Mouse (Mus musculus) right cerebral cortex, postnatal 36 days (tissue): Measurements from ENCODE around the gene Oasl1.
A peak's percentile ranks its signal among the peaks of the same experiment; 100 is the strongest.
"Not testable (repeated sequence)": the region's sequence is repeated elsewhere in the genome, so short reads cannot be mapped to it uniquely, and the experiment has no call there.

ENCODE experiments used
- DNase-seq, 2 experiments: peaks; one replicate each; pipeline ENCODE4 v3.0.0; 2022; ENCODE audit warnings: low spot score in 2 of 2, mixed read lengths in 1 of 2

The Oasl1 gene

DNA sequence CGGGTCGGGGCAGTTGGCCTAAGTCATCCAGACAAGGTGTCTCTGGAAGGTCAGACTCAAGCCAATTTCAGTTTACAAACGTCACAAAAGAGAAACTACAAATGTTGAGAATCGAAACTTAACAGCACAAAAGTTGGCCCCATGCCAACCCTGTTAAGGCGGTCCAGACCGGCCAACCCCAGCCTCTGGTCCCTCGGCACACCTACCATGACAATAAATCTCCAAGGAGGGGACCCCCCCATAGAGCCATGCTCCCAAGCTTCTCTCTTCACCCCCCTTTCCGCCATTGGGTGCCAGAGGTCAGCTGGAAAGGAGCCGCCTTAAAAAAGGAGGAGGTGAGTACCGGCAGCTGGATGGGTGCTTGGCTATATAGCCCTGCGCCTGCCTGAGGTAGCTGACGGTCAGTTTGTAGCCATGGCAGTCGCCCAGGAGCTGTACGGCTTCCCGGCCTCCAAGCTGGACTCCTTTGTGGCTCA is at the start of gene Oasl1:
Gene Oasl1 (plus strand): TSS at position 243 of the 476 bp plus-strand sequence.
- no peak for DNase-seq

- DNase-seq: no peak
Measured at GRCm38 (mm10) chr5:114875858-114876257, 47.2 kb upstream of the Oasl1 start.

GRCm38 (mm10) chr5:114876331-114876730 is 46.7 kb upstream of the Oasl1 start:
- DNase-seq: no peak

DNA sequence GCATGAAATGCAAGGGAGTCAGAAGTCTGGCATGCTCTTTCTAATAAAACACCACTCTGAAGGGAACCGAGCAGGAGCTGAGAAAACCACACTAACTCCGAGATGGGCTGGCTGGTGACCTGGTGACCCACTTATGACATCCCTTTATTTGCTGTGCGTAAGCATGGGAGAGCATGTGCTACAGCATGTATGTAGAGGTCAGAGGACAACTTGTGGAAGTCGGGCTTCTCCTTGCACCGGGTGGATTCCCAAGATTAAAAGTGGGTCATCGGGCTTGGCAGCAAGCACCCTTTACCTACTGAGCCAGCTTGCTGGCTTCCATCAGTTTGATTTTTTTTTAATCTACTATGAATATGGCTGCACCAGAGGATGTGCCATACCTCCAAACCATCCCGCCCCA is 45.6 kb upstream of the Oasl1 start:
- no peak for DNase-seq

DNA sequence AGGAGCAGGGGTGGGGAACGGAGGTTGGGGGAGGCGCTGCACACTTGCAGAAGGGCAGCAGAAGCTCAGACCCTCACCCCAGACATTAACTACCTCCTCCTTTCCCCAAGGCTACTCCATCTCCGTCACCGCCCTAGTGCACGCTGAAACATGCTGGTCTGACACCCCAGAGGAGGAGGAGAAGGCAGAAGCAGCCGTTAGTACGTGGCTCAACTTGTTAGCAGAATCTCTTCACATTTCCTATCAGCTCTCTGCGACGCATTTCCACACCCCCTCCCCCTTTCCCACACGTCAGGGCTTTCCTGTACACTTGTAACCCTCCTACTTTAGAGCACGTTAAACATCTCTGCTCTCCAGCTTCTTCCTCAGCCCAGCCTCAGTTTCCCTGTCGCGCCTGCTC is 43.6 kb upstream of the Oasl1 start:
- no peak for DNase-seq

DNA sequence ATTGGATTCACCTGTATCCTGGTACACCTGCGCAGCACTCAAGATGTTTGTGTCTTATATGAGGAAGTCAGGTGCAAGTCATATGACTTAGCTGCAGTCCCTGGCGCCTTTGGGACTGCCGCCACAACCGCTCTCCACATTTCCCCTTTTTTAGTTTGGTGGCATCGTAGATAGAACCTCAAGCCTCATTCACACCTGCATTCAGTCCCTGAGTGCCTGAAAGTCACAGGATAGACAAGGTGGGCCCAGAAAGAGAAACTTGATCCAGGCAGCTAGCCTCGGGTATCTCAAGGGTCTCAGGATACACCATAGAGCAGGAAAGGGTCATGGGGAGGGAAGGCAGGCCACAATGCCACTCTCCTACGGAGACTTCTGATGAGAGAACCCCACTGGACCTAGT is 40.7 kb upstream of the Oasl1 start:
- DNase-seq: not testable (repeated sequence)

DNA sequence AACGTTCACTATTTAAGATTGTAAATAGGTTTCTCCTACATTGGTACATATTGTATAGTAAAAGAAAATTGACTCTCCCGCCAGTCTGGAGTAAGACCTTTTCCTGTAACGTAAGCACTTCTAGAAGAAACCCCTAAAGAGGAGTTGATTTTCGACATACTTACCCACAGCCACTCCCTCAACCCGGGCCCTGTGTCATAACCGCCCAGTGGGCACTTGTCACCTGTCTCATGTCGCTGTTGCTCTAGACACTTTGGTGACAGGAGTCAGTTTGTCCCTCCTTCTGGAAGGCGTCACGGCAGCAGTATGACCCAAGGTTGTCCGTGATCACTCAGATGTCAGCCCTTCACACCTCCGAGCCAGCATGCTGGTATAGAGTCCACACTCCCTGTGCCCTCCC is 40.0 kb upstream of the Oasl1 start:
- no peak for DNase-seq

GRCm38 (mm10) chr5:114886801-114887200 is 36.2 kb upstream of the Oasl1 start:
- no peak for DNase-seq

DNA sequence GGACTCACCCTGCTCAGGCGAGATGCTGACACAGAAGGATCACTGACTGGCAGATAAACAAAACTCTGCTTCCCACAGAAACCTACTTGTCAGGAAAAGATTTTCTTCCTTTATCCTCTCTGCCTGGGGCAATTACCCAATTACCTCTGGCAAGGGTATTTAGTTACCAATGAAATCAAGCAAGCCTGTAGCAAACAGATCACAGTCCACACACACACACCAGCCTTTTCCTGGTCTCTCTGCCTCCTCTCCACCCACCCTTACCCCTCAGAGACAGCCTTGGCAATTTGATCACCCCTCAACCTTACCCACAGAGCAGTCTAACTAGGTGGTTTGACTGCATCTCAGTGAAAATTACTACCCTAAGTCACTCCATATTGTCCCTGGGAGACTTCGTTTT is 34.0 kb upstream of the Oasl1 start:
- no peak for DNase-seq

DNA sequence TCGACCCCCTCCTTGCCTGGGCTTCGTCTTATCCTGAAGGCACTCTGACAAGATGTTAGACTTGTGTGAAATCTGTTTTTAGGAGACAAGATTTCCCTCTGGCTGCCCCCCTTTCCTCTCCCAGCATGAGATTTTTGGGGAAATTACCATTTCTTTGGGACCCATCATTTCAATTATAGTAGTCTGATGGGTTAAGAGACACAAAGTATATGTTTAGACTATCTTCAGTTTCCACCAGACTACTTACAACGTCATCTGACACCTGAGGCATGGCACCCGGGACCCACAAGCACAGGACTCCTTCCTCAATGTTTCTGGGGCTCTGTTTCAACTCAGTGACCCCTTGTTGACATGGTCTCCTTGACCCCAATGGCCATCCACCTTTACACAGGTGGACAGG is 27.5 kb upstream of the Oasl1 start:
- no peak for DNase-seq

GRCm38 (mm10) chr5:114896688-114897373 is 26.2 kb upstream of the Oasl1 start, which contains the start of gene Oasl2:
Gene Oasl2, plus strand, starts transcription at chr5:114896936.
- no peak for DNase-seq

DNA sequence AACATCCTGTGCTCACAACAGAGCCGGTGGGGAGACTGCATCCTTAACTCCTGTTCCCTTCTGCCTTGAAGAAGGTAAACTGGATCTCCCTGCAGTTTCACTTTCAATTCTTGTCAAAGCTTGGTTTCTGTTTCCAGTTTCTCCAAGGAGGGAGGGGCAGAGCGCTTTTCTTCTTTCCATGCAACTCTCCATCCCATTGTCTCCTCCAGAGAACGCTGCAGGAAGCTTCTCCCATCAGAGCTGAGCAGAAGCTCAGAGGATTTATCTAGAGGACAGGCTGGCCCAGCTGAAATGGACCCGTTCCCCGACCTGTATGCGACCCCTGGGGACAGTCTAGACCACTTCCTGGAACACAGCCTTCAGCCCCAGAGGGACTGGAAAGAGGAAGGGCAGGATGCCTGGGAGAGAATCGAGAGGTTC is 25.7 kb upstream of the Oasl1 start:
- no peak for DNase-seq

- no peak for DNase-seq
Measured at GRCm38 (mm10) chr5:114898857-114899256, 24.2 kb upstream of the Oasl1 start.

GRCm38 (mm10) chr5:114902413-114902812 is 20.6 kb upstream of the Oasl1 start:
- no peak for DNase-seq

GRCm38 (mm10) chr5:114908598-114909305 is 14.3 kb upstream of the Oasl1 start:
- no peak for DNase-seq

- DNase-seq: no peak
Measured at GRCm38 (mm10) chr5:114913686-114914085, 9.4 kb upstream of the Oasl1 start.

- DNase-seq: peak; percentile 47 to 59
Measured at GRCm38 (mm10) chr5:114914855-114915254, 8.2 kb upstream of the Oasl1 start.

DNA sequence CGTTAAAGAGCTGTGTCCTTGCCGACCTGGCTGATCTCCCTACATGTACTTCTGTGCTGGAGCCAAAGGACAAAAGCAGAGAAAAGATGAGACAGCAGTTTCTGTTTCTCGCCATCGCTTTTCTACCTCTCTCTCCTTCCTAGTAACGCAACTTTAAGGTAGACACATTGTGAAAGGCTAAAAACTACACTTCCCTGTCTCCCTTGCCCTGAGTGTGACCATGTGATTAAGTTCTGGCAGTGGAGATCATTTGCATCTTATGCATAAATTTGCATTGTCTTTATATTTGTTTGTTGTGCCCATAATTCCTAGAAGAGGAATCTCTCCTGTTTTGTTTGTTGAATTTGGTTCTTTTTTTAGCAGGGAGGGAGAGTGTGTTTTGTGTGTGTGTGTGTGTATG is 7.2 kb upstream of the Oasl1 start:
- no peak for DNase-seq

DNA sequence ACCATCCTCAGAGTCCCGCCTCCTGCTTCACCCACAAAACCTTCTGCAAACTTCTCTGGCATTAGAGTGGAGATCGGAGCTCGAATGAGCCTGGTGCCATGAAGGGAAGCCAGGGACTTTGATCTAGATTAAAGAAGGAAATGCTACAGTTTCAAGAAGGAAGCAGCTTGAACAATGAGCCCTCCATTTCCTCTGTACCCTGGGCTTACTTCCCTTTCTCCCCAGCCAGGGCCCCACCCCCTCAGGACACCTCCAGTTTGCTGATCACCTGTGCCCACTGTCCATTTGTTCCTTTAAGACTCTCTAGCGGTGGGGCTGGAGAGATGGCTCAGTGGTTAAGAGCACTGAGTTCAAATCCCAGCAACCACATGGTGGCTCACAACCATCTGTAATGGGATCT is 6.3 kb upstream of the Oasl1 start:
- DNase-seq: no peak

DNA sequence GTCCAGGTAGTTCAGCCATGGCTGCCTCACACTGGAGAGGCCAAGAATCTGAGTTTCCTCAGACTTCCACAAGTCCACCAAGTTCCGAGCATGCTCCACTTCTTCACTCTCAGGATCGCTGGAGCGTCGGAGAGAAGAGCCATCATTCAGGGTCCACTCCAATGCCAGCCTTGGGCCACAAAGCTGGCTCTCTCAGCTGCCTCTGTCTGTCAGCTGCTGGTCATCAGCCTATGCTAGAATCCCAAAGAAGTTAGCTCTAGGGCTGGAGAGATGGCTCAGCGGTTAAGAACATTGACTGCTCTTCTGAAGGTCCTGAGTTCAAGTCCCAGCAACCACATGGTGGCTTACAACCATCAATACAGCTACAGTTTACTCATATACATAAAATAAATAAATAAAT is 5.7 kb upstream of the Oasl1 start:
- not testable (repeated sequence) for DNase-seq

- DNase-seq: no peak
Measured at GRCm38 (mm10) chr5:114921551-114922365, 1.3 kb upstream of the Oasl1 start.

- no peak for DNase-seq
Measured at GRCm38 (mm10) chr5:114922366-114922731, 691 bp upstream of the Oasl1 start.
